Mouse (Mus musculus) lung, embryonic 14.5 days (tissue): ENCODE results near the gene Prr15l. TPM values are rescaled to one million over a fixed set of nuclear protein-coding genes. Genes with fewer than 3 reads are reported as not detected.
A peak's percentile ranks its signal among the peaks of the same experiment; 100 is the strongest.

Experiments used
- ATAC-seq: fragments of 200-750 bp; cut with Nextera tagmentation; 2 replicates; pipeline ENCODE4 v1.8.0; 2017; ENCODE audit warnings: mild to moderate bottlenecking, moderate TSS enrichment, moderate library complexity; ENCODE audit not compliant: insufficient read depth
- DNase-seq: peaks from one replicate; pipeline ENCODE4 v3.0.0-alpha.2; 2015
- H3K27ac ChIP-seq: fragments of 300-500 bp; sonication (generic); 2 replicates; pipeline ENCODE4 v1.5.1; 2014; ENCODE audit warnings: low read depth, mild to moderate bottlenecking, moderate library complexity
- H3K27me3 ChIP-seq: fragments of 300-500 bp; sonication (generic); 2 replicates; pipeline ENCODE4 v1.6.1; 2014; ENCODE audit warnings: low read length, control low read depth; ENCODE audit not compliant: insufficient read depth
- H3K36me3 ChIP-seq: fragments of 300-500 bp; sonication (generic); 2 replicates; pipeline ENCODE4 v1.6.1; 2014; ENCODE audit warnings: control low read depth; ENCODE audit not compliant: insufficient read depth
- H3K4me1 ChIP-seq: fragments of 300-500 bp; sonication (generic); 2 replicates; pipeline ENCODE4 v1.6.1; 2014; ENCODE audit warnings: antibody characterized with exemption, control low read depth; ENCODE audit not compliant: insufficient read depth
- H3K4me2 ChIP-seq: fragments of 300-500 bp; sonication (generic); 2 replicates; pipeline ENCODE4 v1.6.1; 2014; ENCODE audit warnings: mild to moderate bottlenecking
- H3K4me3 ChIP-seq: fragments of 300-500 bp; sonication (generic); 2 replicates; pipeline ENCODE4 v1.5.1; 2014; ENCODE audit warnings: low read depth, low read length
- H3K9ac ChIP-seq: fragments of 300-500 bp; sonication (generic); 2 replicates; pipeline ENCODE4 v1.6.1; 2014
- H3K9me3 ChIP-seq: fragments of 300-500 bp; sonication (generic); 2 replicates; pipeline ENCODE4 v1.6.1; 2016; ENCODE audit warnings: low read depth, low read length, control low read depth
- CTCF ChIP-seq: IDR thresholded peaks from 2 replicates; pipeline ENCODE4 v1.5.1; 2016; ENCODE audit warnings: antibody characterized with exemption, low read depth
- WGBS: fragments of 180-500 bp; shearing (Covaris S2); extraction: QIAGEN DNeasy Blood & Tissue Kit; methylation state at CpG from one replicate; pipeline ENCODE4 v1.1.7; 2014; 5-methylcytosine and 5-hydroxymethylcytosine counted together
- polyA plus RNA-seq: library from polyadenylated mRNA; unstranded; fragments of >200 nt; fragmentation: Nextera tagmentation; extraction: Ambion mirVana; gene quantifications from 2 replicates; pipeline ENCODE4 v1.2.1, GENCODE M21; 2014

Gene Prr15l
- polyA plus RNA-seq, 1 experiment from 2014 or later: 24.1 TPM

GRCm38 (mm10) chr11:96924861-96925260 lies 3.0 kb upstream of the Prr15l start:
- Histone ChIP-seq H3K36me3 (no peaks in the 10 kb centered on the region), H3K9me3 (no peaks in the 10 kb centered on the region), H3K4me1 (peaks cover 4% of the 10 kb centered on the region; the same call in 1 of the 2 replicates), H3K27me3 (no peaks in the 10 kb centered on the region), H3K4me3 (no peak overlapping the region), H3K9ac (no peak overlapping the region), H3K27ac (no peak overlapping the region), H3K4me2 (no peak overlapping the region)
- 77% methylated on average over 11 of the region's 11 CpGs for WGBS
- no peak for TF ChIP-seq CTCF
- ATAC-seq: no peak
- no peak for DNase-seq

GRCm38 (mm10) chr11:96925469-96926148 lies 2.3 kb upstream of the Prr15l start:
- no peak overlapping the region for H3K4me3 ChIP-seq
- 78% methylated on average over 12 of the region's 12 CpGs for WGBS

GRCm38 (mm10) chr11:96926587-96926986 lies 1.3 kb upstream of the Prr15l start:
- no peak overlapping the region for H3K4me3 ChIP-seq
- H3K4me2 ChIP-seq: no peak overlapping the region
- no peak for TF ChIP-seq CTCF
- H3K9me3 ChIP-seq: no peaks in the 10 kb centered on the region
- ATAC-seq (no peak), DNase-seq (no peak)
- H3K36me3 ChIP-seq: no peaks in the 10 kb centered on the region
- no peak overlapping the region for H3K27ac ChIP-seq
- H3K9ac ChIP-seq: no peak overlapping the region
- WGBS: 74% methylated on average over 5 of the region's 5 CpGs
- no peaks in the 10 kb centered on the region for H3K27me3 ChIP-seq
- peaks cover 6% of the 10 kb centered on the region; the same call in 1 of the 2 replicates for H3K4me1 ChIP-seq

More at GRCm38 (mm10) chr11:96925469-96926148, 2.3 kb upstream of the Prr15l start:
- ATAC-seq: no peak
- TF ChIP-seq CTCF: no peak
- no peaks in the 10 kb centered on the region for H3K9me3 ChIP-seq
- no peak for DNase-seq
- no peak overlapping the region for H3K9ac ChIP-seq
- no peak overlapping the region for H3K4me2 ChIP-seq
- no peak overlapping the region for H3K27ac ChIP-seq
- H3K27me3 ChIP-seq: no peaks in the 10 kb centered on the region
- H3K4me1 ChIP-seq: peaks cover 4% of the 10 kb centered on the region; the same call in 1 of the 2 replicates
- H3K36me3 ChIP-seq: no peaks in the 10 kb centered on the region

- Histone ChIP-seq H3K27ac (peak overlapping the region; percentile 91), H3K4me2 (peak overlapping the region; percentile 31; the same call in 1 of the 2 replicates)
These were observed 787 bp downstream of the Prr15l start for GRCm38 (mm10) chr11:96928691-96929090.

GRCm38 (mm10) chr11:96929096-96929765 lies 1.3 kb downstream of the Prr15l start:
- H3K4me3 ChIP-seq: peak overlapping the region; percentile 33
- H3K36me3 ChIP-seq: no peaks in the 10 kb centered on the region
- TF ChIP-seq CTCF: no peak
- ATAC-seq (peak; percentile 76), DNase-seq (peak; percentile 63)
- H3K27ac ChIP-seq: peak overlapping the region; percentile 91
- H3K9me3 ChIP-seq: no peaks in the 10 kb centered on the region
- 10% methylated on average over 13 of the region's 13 CpGs for WGBS
- peak overlapping the region; percentile 57 for H3K4me2 ChIP-seq
- H3K4me1 ChIP-seq: peaks cover 6% of the 10 kb centered on the region; the same call in 1 of the 2 replicates
- H3K27me3 ChIP-seq: no peaks in the 10 kb centered on the region
- peak overlapping the region; percentile 42; the same call in 1 of the 2 replicates for H3K9ac ChIP-seq

More at GRCm38 (mm10) chr11:96928691-96929090, 787 bp downstream of the Prr15l start:
- Histone ChIP-seq H3K4me3 (peak overlapping the region; percentile 33; the same call in 1 of the 2 replicates), H3K27me3 (no peaks in the 10 kb centered on the region), H3K9me3 (no peaks in the 10 kb centered on the region), H3K9ac (no peak overlapping the region), H3K36me3 (no peaks in the 10 kb centered on the region), H3K4me1 (peaks cover 6% of the 10 kb centered on the region; the same call in 1 of the 2 replicates)
- peak; percentile 78 for ATAC-seq
- TF ChIP-seq CTCF: no peak
- DNase-seq: peak; percentile 65
- 1% methylated on average over 5 of the region's 5 CpGs for WGBS

- DNase-seq (peak; percentile 12), ATAC-seq (no peak)
- TF ChIP-seq CTCF: 0 out of 2 replicates have a peak, but pooled peaks have one; percentile 5
- H3K9me3 ChIP-seq: no peaks in the 10 kb centered on the region
- peak overlapping the region; percentile 57 for H3K4me2 ChIP-seq
- H3K4me3 ChIP-seq: peak overlapping the region; percentile 33
- H3K27me3 ChIP-seq: no peaks in the 10 kb centered on the region
- H3K36me3 ChIP-seq: no peaks in the 10 kb centered on the region
- H3K9ac ChIP-seq: peak overlapping the region; percentile 42
- peaks cover 6% of the 10 kb centered on the region; the same call in 1 of the 2 replicates for H3K4me1 ChIP-seq
- peak overlapping the region; percentile 91 for H3K27ac ChIP-seq
- 41% methylated on average over 9 of the region's 9 CpGs for WGBS
These were observed 1.9 kb downstream of the Prr15l start for GRCm38 (mm10) chr11:96929766-96930331.
